Mouse (Mus musculus) ES-E14 (cell line): Measurements from ENCODE around the gene Trrap. TPM values are rescaled to one million over a fixed set of nuclear protein-coding genes. Genes with fewer than 3 reads are reported as not detected.
A peak's percentile ranks its signal among the peaks of the same experiment; 100 is the strongest.

Experiments
- DNase-seq: peaks from one replicate; pipeline ENCODE4 v3.0.0-alpha.2; 2013; ENCODE audit warnings: low read depth, low spot score
- H3K27ac ChIP-seq: 2 replicates; pipeline ENCODE4 v1.5.1; 2012; ENCODE audit warnings: low read depth, mild to moderate bottlenecking, low read length, moderate library complexity, mixed read lengths; ENCODE audit not compliant: poor library complexity, insufficient read depth, severe bottlenecking
- H3K36me3 ChIP-seq: 2 replicates; pipeline ENCODE4 v1.6.1; 2012; ENCODE audit warnings: mild to moderate bottlenecking, low read length, moderate library complexity, mixed read lengths; ENCODE audit not compliant: control insufficient read depth, poor library complexity, insufficient read depth, severe bottlenecking
- H3K4me1 ChIP-seq, 2 experiments: fragments of 150-350 bp in 1 of 2; sonication (generic) in 1 of 2; 2 replicates each; pipeline ENCODE4 v1.6.1; 2012; ENCODE audit warnings: low read length in 2 of 2, mild to moderate bottlenecking in 1 of 2, mixed read lengths in 1 of 2; ENCODE audit not compliant: control insufficient read depth in 2 of 2, insufficient read depth in 2 of 2, poor library complexity in 1 of 2
- H3K4me3 ChIP-seq, 2 experiments: fragments of 150-350 bp in 1 of 2; sonication (generic) in 1 of 2; 2 replicates each; pipeline ENCODE4 v1.5.1; 2012; ENCODE audit warnings: low read length in 2 of 2, low read depth in 1 of 2, mild to moderate bottlenecking in 1 of 2, mixed read lengths in 1 of 2; ENCODE audit not compliant: insufficient read depth in 1 of 2, poor library complexity in 1 of 2, severe bottlenecking in 1 of 2
- H3K9ac ChIP-seq: 2 replicates; pipeline ENCODE4 v1.6.1; 2012; ENCODE audit warnings: low read depth, mild to moderate bottlenecking, low read length, mixed read lengths; ENCODE audit not compliant: poor library complexity, insufficient read depth, severe bottlenecking
- H3K9me3 ChIP-seq: fragments of 150-350 bp; sonication (generic); 2 replicates; pipeline ENCODE4 v1.6.1; 2012; ENCODE audit warnings: low read depth, mild to moderate bottlenecking, low read length; ENCODE audit not compliant: control insufficient read depth, insufficient read depth
- CHD2 ChIP-seq: IDR thresholded peaks from 2 replicates; pipeline ENCODE4 v1.6.1; 2014; ENCODE audit warnings: mild to moderate bottlenecking, low read depth, low read length, inconsistent platforms
- HCFC1 ChIP-seq: IDR thresholded peaks from 2 replicates; pipeline ENCODE4 v1.6.1; 2012; ENCODE audit warnings: low read length, inconsistent platforms, borderline replicate concordance; ENCODE audit not compliant: insufficient read depth
- MAFK ChIP-seq: IDR thresholded peaks from 2 replicates; pipeline ENCODE4 v1.6.1; 2014; ENCODE audit warnings: mild to moderate bottlenecking, low read depth, low read length, inconsistent platforms; ENCODE audit not compliant: insufficient read depth
- ZC3H11A ChIP-seq: IDR thresholded peaks from 2 replicates; pipeline ENCODE4 v1.6.1; 2012; ENCODE audit warnings: low read depth, mild to moderate bottlenecking, inconsistent platforms, low read length, borderline replicate concordance
- ZNF384 ChIP-seq: IDR thresholded peaks from 2 replicates; pipeline ENCODE4 v1.6.1; 2012; ENCODE audit warnings: low read depth, low read length, inconsistent platforms
- in situ Hi-C, 2 experiments: fragments of 600-800 bp; cut with MboI; formaldehyde crosslinking; loops; one replicate each; pipeline ENCODE4 v1.15.1; 2025; ENCODE audit warnings: low sequenced_read_pairs in 2 of 2, inconsistent platforms in 1 of 2; ENCODE audit not compliant: unreplicated experiment in 2 of 2
- total RNA-seq: library from RNA; depleted of rRNA; stranded (reverse); fragments of 300-350 nt; gene quantifications from 2 replicates; pipeline ENCODE4 v1.2.3, GENCODE M21; 2012

Gene Trrap
- total RNA-seq, 1 experiment: 105 TPM

- no peak for TF ChIP-seq ZNF384
- TF ChIP-seq CHD2: no peak
- TF ChIP-seq ZC3H11A: no peak
- TF ChIP-seq HCFC1: no peak
- no peak for TF ChIP-seq MAFK
- Histone ChIP-seq H3K36me3 (no peaks in the 10 kb centered on the region; the same call in 1 of the 2 replicates), H3K9ac (no peak overlapping the region), H3K4me3 (no peak overlapping the region), H3K9me3 (no peaks in the 10 kb centered on the region), H3K27ac (no peak overlapping the region), H3K4me1 (peaks cover 0 to 10% of the 10 kb centered on the region in 2 experiments; a peak in 1 of 4 replicates)
- no peak for DNase-seq
- in situ Hi-C loops: loop anchor here in 1 of 2 experiments (25.0 kb wide), 1 partner anchor 115 kb away; no protein-coding TSS in a partner anchor
These were observed 104.8 kb downstream of the Trrap start for GRCm38 (mm10) chr5:144872326-144872725.

GRCm38 (mm10) chr5:144872867-144873266 is 105.3 kb downstream of the Trrap start:
- Histone ChIP-seq H3K4me1 (peaks cover 0 to 10% of the 10 kb centered on the region in 2 experiments; a peak in 1 of 4 replicates), H3K9ac (no peak overlapping the region), H3K36me3 (no peaks in the 10 kb centered on the region; the same call in 1 of the 2 replicates), H3K9me3 (no peaks in the 10 kb centered on the region), H3K4me3 (no peak overlapping the region), H3K27ac (no peak overlapping the region)
- in situ Hi-C loops: loop anchor here in 1 of 2 experiments (25.0 kb wide), 1 partner anchor 114 kb away; no protein-coding TSS in a partner anchor
- DNase-seq: no peak
- no peak for TF ChIP-seq HCFC1
- no peak for TF ChIP-seq MAFK
- no peak for TF ChIP-seq ZC3H11A
- no peak for TF ChIP-seq CHD2
- TF ChIP-seq ZNF384: no peak

GRCm38 (mm10) chr5:144875227-144875626 is 107.7 kb downstream of the Trrap start:
- TF ChIP-seq ZNF384 (no peak), HCFC1 (no peak), MAFK (no peak), CHD2 (no peak), ZC3H11A (no peak)
- no peaks in the 10 kb centered on the region; the same call in 1 of the 2 replicates for H3K9me3 ChIP-seq
- peaks cover 9% of the 10 kb centered on the region; the same call in 1 of the 2 replicates for H3K36me3 ChIP-seq
- H3K9ac ChIP-seq: no peak overlapping the region
- H3K4me3 ChIP-seq: no peak overlapping the region
- peaks cover 0 to 3% of the 10 kb centered on the region in 2 experiments; a peak in 1 of 4 replicates for H3K4me1 ChIP-seq
- H3K27ac ChIP-seq: no peak overlapping the region
- in situ Hi-C loops: no loop called here
- DNase-seq: no peak

GRCm38 (mm10) chr5:144875892-144876291 is 108.4 kb downstream of the Trrap start:
- Histone ChIP-seq H3K9me3 (no peaks in the 10 kb centered on the region; the same call in 1 of the 2 replicates), H3K36me3 (peaks cover 16% of the 10 kb centered on the region), H3K27ac (no peak overlapping the region), H3K4me3 (no peak overlapping the region), H3K4me1 (peaks cover 0 to 3% of the 10 kb centered on the region in 2 experiments; a peak in 1 of 4 replicates), H3K9ac (no peak overlapping the region)
- peak; percentile 62 for DNase-seq
- TF ChIP-seq CHD2 (no peak), ZNF384 (peak; percentile 31; the same call in 1 of the 2 replicates), MAFK (0 out of 2 replicates have a peak, but pooled peaks have one; percentile 32)
- in situ Hi-C loops: no loop called here
